Mouse (Mus musculus): ENCODE data around the gene Tspyl3.
"Not testable (repeated sequence)": the region's sequence is repeated elsewhere in the genome, so short reads cannot be mapped to it uniquely, and the experiment has no call there.

Tspyl3 gene

GRCm38 (mm10) chr2:153224946-153225594 lies at the start of gene Tspyl3:
Gene Tspyl3, minus strand, starts transcription at chr2:153225441.
- DNase-seq (ENCODE audit: low read depth, low spot score) = peak; percentile 39
- no peaks in the 10 kb centered on the region for H3K27me3 ChIP-seq (ENCODE audit: control insufficient read depth, insufficient read depth, low read length, poor library complexity, severe bottlenecking)
- peaks cover under 1% of the 10 kb centered on the region; the same call in 1 of the 2 replicates for H3K36me3 ChIP-seq (ENCODE audit: control insufficient read depth, insufficient read depth, low read length, poor library complexity, severe bottlenecking)

- no peak for DNase-seq (ENCODE audit: low read depth, low spot score)
- Histone ChIP-seq H3K36me3 (ENCODE audit: control insufficient read depth, insufficient read depth, low read length, poor library complexity, severe bottlenecking) (no peaks in the 10 kb centered on the region), H3K27me3 (ENCODE audit: control insufficient read depth, insufficient read depth, low read length, poor library complexity, severe bottlenecking) (no peaks in the 10 kb centered on the region)
Measured at GRCm38 (mm10) chr2:153274919-153275247, 49.6 kb upstream of the Tspyl3 start.

GRCm38 (mm10) chr2:153274200-153274918 lies 49.1 kb upstream of the Tspyl3 start:
- not testable (repeated sequence) for H3K27me3 ChIP-seq (ENCODE audit: control insufficient read depth, insufficient read depth, low read length, poor library complexity, severe bottlenecking); DNase-seq (ENCODE audit: low read depth, low spot score); H3K36me3 ChIP-seq (ENCODE audit: control insufficient read depth, insufficient read depth, low read length, poor library complexity, severe bottlenecking)

GRCm38 (mm10) chr2:153270231-153270915 lies 45.1 kb upstream of the Tspyl3 start:
- H3K27me3 ChIP-seq (ENCODE audit: control insufficient read depth, insufficient read depth, low read length, poor library complexity, severe bottlenecking); H3K36me3 ChIP-seq (ENCODE audit: control insufficient read depth, insufficient read depth, low read length, poor library complexity, severe bottlenecking); DNase-seq (ENCODE audit: low read depth, low spot score): not testable (repeated sequence)

GRCm38 (mm10) chr2:153267331-153267730 lies 42.1 kb upstream of the Tspyl3 start:
- no peak for DNase-seq (ENCODE audit: low read depth, low spot score)
- no peaks in the 10 kb centered on the region for H3K27me3 ChIP-seq (ENCODE audit: control insufficient read depth, insufficient read depth, low read length, poor library complexity, severe bottlenecking)
- H3K36me3 ChIP-seq (ENCODE audit: control insufficient read depth, insufficient read depth, low read length, poor library complexity, severe bottlenecking) = no peaks in the 10 kb centered on the region

GRCm38 (mm10) chr2:153263053-153263452 lies 37.8 kb upstream of the Tspyl3 start:
- Histone ChIP-seq H3K27me3 (ENCODE audit: control insufficient read depth, insufficient read depth, low read length, poor library complexity, severe bottlenecking) (no peaks in the 10 kb centered on the region), H3K36me3 (ENCODE audit: control insufficient read depth, insufficient read depth, low read length, poor library complexity, severe bottlenecking) (no peaks in the 10 kb centered on the region)
- DNase-seq (ENCODE audit: low read depth, low spot score) = peak; percentile 79

GRCm38 (mm10) chr2:153259864-153260674 lies 34.8 kb upstream of the Tspyl3 start:
- Histone ChIP-seq H3K36me3 (ENCODE audit: control insufficient read depth, insufficient read depth, low read length, poor library complexity, severe bottlenecking) (no peaks in the 10 kb centered on the region), H3K27me3 (ENCODE audit: control insufficient read depth, insufficient read depth, low read length, poor library complexity, severe bottlenecking) (no peaks in the 10 kb centered on the region)
- DNase-seq (ENCODE audit: low read depth, low spot score) = no peak

- H3K27me3 ChIP-seq (ENCODE audit: control insufficient read depth, insufficient read depth, low read length, poor library complexity, severe bottlenecking) = no peaks in the 10 kb centered on the region
- DNase-seq (ENCODE audit: low read depth, low spot score) = peak; percentile 48
Measured at GRCm38 (mm10) chr2:153259030-153259863, 34.0 kb upstream of the Tspyl3 start.

GRCm38 (mm10) chr2:153256604-153257003 lies 31.4 kb upstream of the Tspyl3 start:
- DNase-seq (ENCODE audit: low read depth, low spot score) = no peak
- H3K36me3 ChIP-seq (ENCODE audit: control insufficient read depth, insufficient read depth, low read length, poor library complexity, severe bottlenecking) = no peaks in the 10 kb centered on the region

More at GRCm38 (mm10) chr2:153259030-153259863, 34.0 kb upstream of the Tspyl3 start:
- H3K36me3 ChIP-seq (ENCODE audit: control insufficient read depth, insufficient read depth, low read length, poor library complexity, severe bottlenecking) = no peaks in the 10 kb centered on the region

GRCm38 (mm10) chr2:153249751-153250150 lies 24.5 kb upstream of the Tspyl3 start:
- Histone ChIP-seq H3K27me3 (ENCODE audit: control insufficient read depth, insufficient read depth, low read length, poor library complexity, severe bottlenecking) (no peaks in the 10 kb centered on the region), H3K36me3 (ENCODE audit: control insufficient read depth, insufficient read depth, low read length, poor library complexity, severe bottlenecking) (peaks cover 9% of the 10 kb centered on the region)
- DNase-seq (ENCODE audit: low read depth, low spot score) = no peak

More at GRCm38 (mm10) chr2:153256604-153257003, 31.4 kb upstream of the Tspyl3 start:
- no peaks in the 10 kb centered on the region for H3K27me3 ChIP-seq (ENCODE audit: control insufficient read depth, insufficient read depth, low read length, poor library complexity, severe bottlenecking)

GRCm38 (mm10) chr2:153242156-153242555 lies 16.9 kb upstream of the Tspyl3 start:
- H3K36me3 ChIP-seq (ENCODE audit: control insufficient read depth, insufficient read depth, low read length, poor library complexity, severe bottlenecking) = no peaks in the 10 kb centered on the region; the same call in 1 of the 2 replicates
- no peak for DNase-seq (ENCODE audit: low read depth, low spot score)
- H3K27me3 ChIP-seq (ENCODE audit: control insufficient read depth, insufficient read depth, low read length, poor library complexity, severe bottlenecking) = no peaks in the 10 kb centered on the region

GRCm38 (mm10) chr2:153241250-153242014 lies 16.2 kb upstream of the Tspyl3 start, which contains the start of the genes Plagl2 and Pofut1:
Gene Plagl2, minus strand, starts transcription at chr2:153241426.
Gene Pofut1, plus strand, starts transcription at chr2:153241533.
- peak; percentile 89 for DNase-seq (ENCODE audit: low read depth, low spot score)
- Histone ChIP-seq H3K36me3 (ENCODE audit: control insufficient read depth, insufficient read depth, low read length, poor library complexity, severe bottlenecking) (no peaks in the 10 kb centered on the region; the same call in 1 of the 2 replicates), H3K27me3 (ENCODE audit: control insufficient read depth, insufficient read depth, low read length, poor library complexity, severe bottlenecking) (no peaks in the 10 kb centered on the region)

GRCm38 (mm10) chr2:153240701-153241235 lies 15.5 kb upstream of the Tspyl3 start:
- no peaks in the 10 kb centered on the region for H3K27me3 ChIP-seq (ENCODE audit: control insufficient read depth, insufficient read depth, low read length, poor library complexity, severe bottlenecking)
- peak; percentile 26 for DNase-seq (ENCODE audit: low read depth, low spot score)
- H3K36me3 ChIP-seq (ENCODE audit: control insufficient read depth, insufficient read depth, low read length, poor library complexity, severe bottlenecking) = no peaks in the 10 kb centered on the region; the same call in 1 of the 2 replicates
